Mouse (Mus musculus) midbrain, embryonic 16.5 days (tissue): Measurements from ENCODE around the gene Dlec1. TPM values are rescaled to one million over a fixed set of nuclear protein-coding genes. Genes with fewer than 3 reads are reported as not detected.
A peak's percentile ranks its signal among the peaks of the same experiment; 100 is the strongest.

Experiments
- ATAC-seq: fragments of 200-750 bp; cut with Nextera tagmentation; 2 replicates; pipeline ENCODE4 v1.8.0; 2017; ENCODE audit warnings: moderate TSS enrichment
- H3K27ac ChIP-seq: fragments of 300-500 bp; sonication (generic); 2 replicates; pipeline ENCODE4 v1.5.1; 2014; ENCODE audit warnings: mild to moderate bottlenecking, low read length, mixed read lengths
- H3K27me3 ChIP-seq: fragments of 300-500 bp; sonication (generic); 2 replicates; pipeline ENCODE4 v1.6.1; 2014; ENCODE audit warnings: low read depth, low read length, mixed read lengths; ENCODE audit not compliant: control insufficient read depth, insufficient read depth
- H3K36me3 ChIP-seq: fragments of 300-500 bp; sonication (generic); 2 replicates; pipeline ENCODE4 v1.6.1; 2014; ENCODE audit warnings: mild to moderate bottlenecking, low read length, moderate library complexity, mixed read lengths; ENCODE audit not compliant: control insufficient read depth, insufficient read depth
- H3K4me1 ChIP-seq: fragments of 300-500 bp; sonication (generic); 2 replicates; pipeline ENCODE4 v1.6.1; 2014; ENCODE audit warnings: mild to moderate bottlenecking, low read length, mixed read lengths; ENCODE audit not compliant: control insufficient read depth, insufficient read depth
- H3K4me2 ChIP-seq: fragments of 300-500 bp; sonication (generic); 2 replicates; pipeline ENCODE4 v1.6.1; 2014; ENCODE audit warnings: mild to moderate bottlenecking, low read length, mixed read lengths
- H3K4me3 ChIP-seq: fragments of 300-500 bp; sonication (generic); 2 replicates; pipeline ENCODE4 v1.5.1; 2014; ENCODE audit warnings: low read depth, mild to moderate bottlenecking, low read length, moderate library complexity, mixed read lengths
- H3K9ac ChIP-seq: fragments of 300-500 bp; sonication (generic); 2 replicates; pipeline ENCODE4 v1.6.1; 2014; ENCODE audit warnings: low read depth, low read length, mixed read lengths
- H3K9me3 ChIP-seq: fragments of 300-500 bp; sonication (generic); replicated peaks from 2 replicates; pipeline ENCODE4 v1.6.1; 2014; ENCODE audit warnings: mild to moderate bottlenecking, low read length, mixed read lengths; ENCODE audit not compliant: control insufficient read depth, poor library complexity, severe bottlenecking
- WGBS: fragments of 180-500 bp; shearing (Covaris S2); extraction: QIAGEN DNeasy Blood & Tissue Kit; methylation state at CpG from one replicate; pipeline ENCODE4 v1.1.7; 2014; 5-methylcytosine and 5-hydroxymethylcytosine counted together
- polyA plus RNA-seq: library from polyadenylated mRNA; unstranded; fragments of >200 nt; fragmentation: Nextera tagmentation; extraction: Ambion mirVana; gene quantifications from 2 replicates; pipeline ENCODE4 v1.2.1, GENCODE M21; 2015

Gene Dlec1
- polyA plus RNA-seq, 1 experiment from 2014 or later = 1.5 TPM

GRCm38 (mm10) chr9:119083966-119084365, 18.3 kb upstream of the Dlec1 start:
- Histone ChIP-seq H3K4me3 (no peak overlapping the region), H3K4me2 (no peak overlapping the region), H3K27ac (no peak overlapping the region), H3K9me3 (no peaks in the 10 kb centered on the region), H3K4me1 (peaks cover 12% of the 10 kb centered on the region), H3K9ac (no peak overlapping the region), H3K27me3 (no peaks in the 10 kb centered on the region; the same call in 1 of the 2 replicates), H3K36me3 (no peaks in the 10 kb centered on the region)
- 80% methylated on average over 10 of the region's 10 CpGs for WGBS
- ATAC-seq = no peak

- Histone ChIP-seq H3K4me1 (peaks cover 14% of the 10 kb centered on the region), H3K9ac (no peak overlapping the region), H3K4me2 (no peak overlapping the region), H3K4me3 (no peak overlapping the region), H3K27ac (no peak overlapping the region), H3K36me3 (no peaks in the 10 kb centered on the region), H3K27me3 (no peaks in the 10 kb centered on the region; the same call in 1 of the 2 replicates), H3K9me3 (no peaks in the 10 kb centered on the region)
- no peak for ATAC-seq
- WGBS = 24% methylated on average over 1 of the region's 1 CpGs
Observed at GRCm38 (mm10) chr9:119086451-119086850, 15.8 kb upstream of the Dlec1 start.

- H3K4me1 ChIP-seq = peaks cover 16% of the 10 kb centered on the region; the same call in 1 of the 2 replicates
- H3K9me3 ChIP-seq = no peaks in the 10 kb centered on the region
- WGBS = 88% methylated on average over 5 of the region's 5 CpGs
- no peak overlapping the region for H3K4me3 ChIP-seq
- no peak overlapping the region for H3K4me2 ChIP-seq
- no peak overlapping the region for H3K9ac ChIP-seq
- H3K27ac ChIP-seq = no peak overlapping the region
- H3K27me3 ChIP-seq = peaks cover 6% of the 10 kb centered on the region
- H3K36me3 ChIP-seq = no peaks in the 10 kb centered on the region
- no peak for ATAC-seq
Observed at GRCm38 (mm10) chr9:119087309-119087708, 15.0 kb upstream of the Dlec1 start.

- Histone ChIP-seq H3K9ac (peak overlapping the region; percentile 45; the same call in 1 of the 2 replicates), H3K4me1 (peaks cover 15% of the 10 kb centered on the region; the same call in 1 of the 2 replicates), H3K27ac (no peak overlapping the region), H3K36me3 (no peaks in the 10 kb centered on the region), H3K9me3 (no peaks in the 10 kb centered on the region), H3K27me3 (peaks cover 6% of the 10 kb centered on the region), H3K4me2 (peak overlapping the region; percentile 55), H3K4me3 (peak overlapping the region; percentile 28)
- WGBS = 3% methylated on average over 24 of the region's 24 CpGs
- 0 out of 2 replicates have a peak, but pooled peaks have one; percentile 25 for ATAC-seq
Observed at GRCm38 (mm10) chr9:119088148-119088801, 14.0 kb upstream of the Dlec1 start.

GRCm38 (mm10) chr9:119089437-119089836, 12.8 kb upstream of the Dlec1 start:
- Histone ChIP-seq H3K27me3 (peaks cover 7% of the 10 kb centered on the region), H3K4me2 (no peak overlapping the region), H3K36me3 (no peaks in the 10 kb centered on the region), H3K9ac (no peak overlapping the region), H3K27ac (no peak overlapping the region), H3K4me1 (peaks cover 15% of the 10 kb centered on the region; the same call in 1 of the 2 replicates), H3K4me3 (no peak overlapping the region), H3K9me3 (no peaks in the 10 kb centered on the region)
- ATAC-seq = no peak
- WGBS = 57% methylated on average over 7 of the region's 7 CpGs

GRCm38 (mm10) chr9:119090462-119090861, 11.8 kb upstream of the Dlec1 start:
- H3K9ac ChIP-seq = no peak overlapping the region
- peaks cover 9% of the 10 kb centered on the region for H3K27me3 ChIP-seq
- H3K4me1 ChIP-seq = peaks cover 15% of the 10 kb centered on the region; the same call in 1 of the 2 replicates
- H3K4me3 ChIP-seq = no peak overlapping the region
- H3K9me3 ChIP-seq = no peaks in the 10 kb centered on the region
- WGBS = 93% methylated on average over 5 of the region's 5 CpGs
- no peak for ATAC-seq
- no peak overlapping the region for H3K4me2 ChIP-seq
- H3K27ac ChIP-seq = no peak overlapping the region
- no peaks in the 10 kb centered on the region for H3K36me3 ChIP-seq

- H3K4me2 ChIP-seq = peak overlapping the region; percentile 64
- peak overlapping the region; percentile 62 for H3K9ac ChIP-seq
- no peak overlapping the region for H3K27ac ChIP-seq
- H3K9me3 ChIP-seq = no peaks in the 10 kb centered on the region
- peak overlapping the region; percentile 50 for H3K4me3 ChIP-seq
- H3K4me1 ChIP-seq = peaks cover 15% of the 10 kb centered on the region; the same call in 1 of the 2 replicates
- H3K36me3 ChIP-seq = no peaks in the 10 kb centered on the region
- WGBS = 71% methylated on average over 12 of the region's 12 CpGs
- peaks cover 9% of the 10 kb centered on the region for H3K27me3 ChIP-seq
- 0 out of 2 replicates have a peak, but pooled peaks have one; percentile 3 for ATAC-seq
Observed at GRCm38 (mm10) chr9:119091581-119092310, 10.5 kb upstream of the Dlec1 start.

GRCm38 (mm10) chr9:119092473-119093418, 9.5 kb upstream of the Dlec1 start:
- 2% methylated on average over 45 of the region's 45 CpGs for WGBS

More at GRCm38 (mm10) chr9:119092473-119093418, 9.5 kb upstream of the Dlec1 start:
- H3K36me3 ChIP-seq = no peaks in the 10 kb centered on the region
- peak overlapping the region; percentile 64 for H3K4me2 ChIP-seq
- ATAC-seq = no peak
- peaks cover 9% of the 10 kb centered on the region for H3K27me3 ChIP-seq
- H3K9ac ChIP-seq = peak overlapping the region; percentile 62
- peak overlapping the region; percentile 50 for H3K4me3 ChIP-seq
- H3K27ac ChIP-seq = no peak overlapping the region
- H3K9me3 ChIP-seq = no peaks in the 10 kb centered on the region
- peaks cover 15% of the 10 kb centered on the region; the same call in 1 of the 2 replicates for H3K4me1 ChIP-seq
